Mouse (Mus musculus) midbrain, embryonic 10.5 days (tissue): Measurements from ENCODE around the gene Eif4g1. TPM values are rescaled to one million over a fixed set of nuclear protein-coding genes. Genes with fewer than 3 reads are reported as not detected.

ENCODE experiments used
- DNase-seq: peaks from one replicate; pipeline ENCODE4 v3.0.0-alpha.2; 2017; ENCODE audit warnings: low spot score
- H3K27ac ChIP-seq: fragments of 300-500 bp; sonication (generic); replicated peaks from 2 replicates; pipeline ENCODE4 v1.5.1; 2016; ENCODE audit warnings: mild to moderate bottlenecking
- H3K27me3 ChIP-seq: fragments of 300-500 bp; sonication (generic); 2 replicates; pipeline ENCODE4 v1.6.1; 2016; ENCODE audit warnings: low read depth, mild to moderate bottlenecking; ENCODE audit not compliant: poor library complexity, severe bottlenecking
- H3K36me3 ChIP-seq: fragments of 300-500 bp; sonication (generic); 2 replicates; pipeline ENCODE4 v1.6.1; 2016; ENCODE audit warnings: mild to moderate bottlenecking, moderate library complexity
- H3K4me1 ChIP-seq: fragments of 300-500 bp; sonication (generic); 2 replicates; pipeline ENCODE4 v1.6.1; 2016
- H3K4me3 ChIP-seq: fragments of 300-500 bp; sonication (generic); 2 replicates; pipeline ENCODE4 v1.5.1; 2016; ENCODE audit warnings: mild to moderate bottlenecking, moderate library complexity
- H3K9me3 ChIP-seq: fragments of 300-500 bp; sonication (generic); replicated peaks from 2 replicates; pipeline ENCODE4 v1.6.1; 2016; ENCODE audit warnings: mild to moderate bottlenecking
- WGBS: fragments of 180-500 bp; shearing (Covaris S2); methylation state at CpG from one replicate; pipeline ENCODE4 v1.1.7; 2016; 5-methylcytosine and 5-hydroxymethylcytosine counted together
- polyA plus RNA-seq: library from polyadenylated mRNA; unstranded; fragments of >200 nt; fragmentation: Nextera tagmentation; extraction: Ambion mirVana; gene quantifications from 2 replicates; pipeline ENCODE4 v1.2.1, GENCODE M21; 2016

Gene Eif4g1
- polyA plus RNA-seq, 1 experiment from 2014 or later: 221 TPM

DNA sequence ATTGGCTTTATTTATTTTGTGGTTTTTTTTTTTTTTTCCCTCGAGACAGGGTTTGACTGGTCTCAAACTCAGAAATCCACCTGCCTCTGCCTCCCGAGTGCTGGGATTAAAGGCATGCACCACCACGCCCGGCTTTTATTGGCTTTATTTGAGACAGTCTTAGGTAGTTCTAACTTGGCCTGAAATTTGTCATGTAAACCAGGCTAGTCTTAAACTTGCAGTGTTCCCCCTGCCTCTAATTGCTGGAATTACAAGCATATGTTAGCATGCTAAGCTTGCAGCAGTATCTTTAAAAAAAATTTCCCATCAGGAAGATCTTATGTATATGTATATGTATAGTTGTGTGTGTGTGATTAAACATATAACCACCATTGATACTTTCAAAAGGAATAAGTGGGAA lies 8.6 kb downstream of the Eif4g1 start:
- no peaks in the 10 kb centered on the region for H3K27me3 ChIP-seq
- no peak overlapping the region for H3K4me3 ChIP-seq
- 93% methylated on average over 4 of the region's 4 CpGs for WGBS
- H3K4me1 ChIP-seq: peaks cover 27% of the 10 kb centered on the region
- peaks cover 79% of the 10 kb centered on the region for H3K36me3 ChIP-seq
- H3K27ac ChIP-seq: no peak overlapping the region
- no peak for DNase-seq
- no peaks in the 10 kb centered on the region for H3K9me3 ChIP-seq

DNA sequence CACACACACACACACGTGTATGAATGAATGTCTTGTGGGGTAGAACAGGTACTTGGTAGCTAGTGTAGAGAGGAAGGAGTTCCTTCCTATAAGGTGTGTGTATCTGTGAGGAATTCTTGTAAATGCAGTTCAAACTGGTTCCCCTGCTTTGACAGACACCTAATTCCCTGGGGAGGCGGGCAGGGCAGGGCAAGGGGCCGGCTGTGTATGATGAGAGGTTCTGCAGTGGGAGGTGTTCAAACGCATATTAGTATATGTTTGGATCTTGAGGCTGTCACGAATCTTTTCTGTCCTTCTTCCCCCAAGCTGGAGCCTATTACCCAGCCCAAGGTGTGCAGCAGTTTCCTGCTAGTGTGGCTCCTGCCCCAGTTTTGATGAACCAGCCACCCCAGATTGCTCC lies 9.3 kb downstream of the Eif4g1 start:
- Histone ChIP-seq H3K27ac (no peak overlapping the region), H3K4me1 (peaks cover 21% of the 10 kb centered on the region), H3K4me3 (no peak overlapping the region), H3K9me3 (no peaks in the 10 kb centered on the region), H3K36me3 (peaks cover 86% of the 10 kb centered on the region), H3K27me3 (no peaks in the 10 kb centered on the region)
- no peak for DNase-seq
- WGBS: 91% methylated on average over 5 of the region's 5 CpGs

DNA sequence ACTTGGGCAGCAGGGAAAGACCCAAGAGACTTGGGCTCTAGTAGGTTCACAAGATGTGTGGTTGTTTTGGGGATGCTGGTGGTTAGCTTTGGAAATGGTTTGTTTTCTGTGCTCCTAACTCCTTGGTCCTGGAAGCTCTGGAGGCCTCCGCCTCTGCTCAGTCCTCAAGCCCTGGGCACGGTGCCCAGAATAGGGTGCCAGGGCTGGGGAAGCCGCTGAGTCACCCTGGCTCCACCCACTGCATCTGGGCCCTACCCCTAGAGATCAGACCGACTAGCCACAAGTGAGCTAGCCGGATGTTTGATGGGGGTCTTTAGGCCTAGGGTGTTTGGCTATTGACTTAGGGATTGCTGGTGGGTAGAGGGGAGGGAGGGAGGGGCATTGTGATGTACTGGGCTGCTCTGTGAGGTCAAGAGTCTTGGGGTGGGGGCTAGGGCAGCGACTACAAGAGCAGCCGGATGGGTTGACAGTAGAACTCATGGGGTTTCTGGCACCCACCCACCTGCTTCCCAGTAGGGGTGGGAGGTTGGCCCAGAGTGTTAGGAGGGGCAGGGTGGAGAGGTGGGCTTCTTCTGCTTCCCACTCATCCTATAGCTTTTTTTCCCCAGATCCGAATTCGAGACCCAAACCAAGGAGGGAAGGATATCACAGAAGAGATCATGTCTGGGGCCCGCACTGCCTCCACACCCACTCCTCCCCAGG lies 10.0 kb downstream of the Eif4g1 start:
- no peaks in the 10 kb centered on the region for H3K27me3 ChIP-seq
- H3K9me3 ChIP-seq: no peaks in the 10 kb centered on the region
- H3K4me3 ChIP-seq: no peak overlapping the region
- H3K36me3 ChIP-seq: peaks cover 93% of the 10 kb centered on the region
- WGBS: 91% methylated on average over 10 of the region's 10 CpGs
- peaks cover 21% of the 10 kb centered on the region for H3K4me1 ChIP-seq
- no peak overlapping the region for H3K27ac ChIP-seq
- DNase-seq: no peak

DNA sequence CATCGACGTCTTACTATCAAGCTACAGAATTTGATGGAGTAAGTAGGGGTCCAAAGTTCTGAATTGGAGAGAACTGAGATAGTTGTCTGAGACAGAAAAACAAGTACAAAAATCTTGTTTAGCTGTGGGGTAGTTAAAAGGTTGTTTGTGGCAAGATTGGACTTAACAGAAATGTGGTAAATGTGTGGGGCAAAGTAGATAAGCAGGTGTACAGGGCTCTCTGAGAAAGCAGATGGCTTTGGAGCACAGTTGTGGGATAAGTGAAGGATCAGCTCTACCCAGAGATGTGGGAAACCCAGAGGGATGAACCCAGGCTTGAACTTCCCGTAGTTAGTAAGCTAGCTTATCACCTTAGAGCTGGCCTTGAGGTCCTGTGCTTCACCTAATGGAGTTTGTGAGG lies 22.7 kb downstream of the Eif4g1 start:
- H3K27me3 ChIP-seq: peaks cover 16% of the 10 kb centered on the region
- H3K27ac ChIP-seq: no peak overlapping the region
- WGBS: 93% methylated on average over 3 of the region's 3 CpGs
- H3K4me3 ChIP-seq: no peak overlapping the region
- H3K36me3 ChIP-seq: peaks cover 69% of the 10 kb centered on the region
- no peaks in the 10 kb centered on the region for H3K9me3 ChIP-seq
- DNase-seq: no peak
- peaks cover 36% of the 10 kb centered on the region for H3K4me1 ChIP-seq

DNA sequence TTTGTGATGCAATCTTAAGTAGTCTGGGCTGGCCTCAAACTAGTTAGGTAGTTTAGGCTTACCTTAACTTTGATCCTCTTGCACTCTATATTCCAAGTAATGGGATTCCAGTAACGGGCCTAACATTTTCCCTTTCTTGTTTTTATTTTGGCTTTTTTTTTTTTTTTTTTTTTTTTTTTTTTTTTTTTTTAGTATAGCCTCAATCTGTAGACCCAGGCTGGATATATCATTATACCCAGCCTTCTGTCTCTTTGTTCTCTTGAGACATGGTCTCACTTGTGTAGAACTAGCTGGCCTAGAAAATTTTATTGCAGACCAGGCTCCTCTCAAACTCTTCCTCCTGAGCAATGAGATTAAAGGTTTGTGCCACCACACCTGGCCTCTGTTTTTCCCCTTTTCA lies 23.5 kb downstream of the Eif4g1 start:
- Histone ChIP-seq H3K4me3 (no peak overlapping the region), H3K36me3 (peaks cover 61% of the 10 kb centered on the region), H3K27ac (no peak overlapping the region), H3K27me3 (peaks cover 23% of the 10 kb centered on the region), H3K4me1 (peaks cover 44% of the 10 kb centered on the region), H3K9me3 (no peaks in the 10 kb centered on the region)
- DNase-seq: no peak
- WGBS: 89% methylated on average over 1 of the region's 1 CpGs

DNA sequence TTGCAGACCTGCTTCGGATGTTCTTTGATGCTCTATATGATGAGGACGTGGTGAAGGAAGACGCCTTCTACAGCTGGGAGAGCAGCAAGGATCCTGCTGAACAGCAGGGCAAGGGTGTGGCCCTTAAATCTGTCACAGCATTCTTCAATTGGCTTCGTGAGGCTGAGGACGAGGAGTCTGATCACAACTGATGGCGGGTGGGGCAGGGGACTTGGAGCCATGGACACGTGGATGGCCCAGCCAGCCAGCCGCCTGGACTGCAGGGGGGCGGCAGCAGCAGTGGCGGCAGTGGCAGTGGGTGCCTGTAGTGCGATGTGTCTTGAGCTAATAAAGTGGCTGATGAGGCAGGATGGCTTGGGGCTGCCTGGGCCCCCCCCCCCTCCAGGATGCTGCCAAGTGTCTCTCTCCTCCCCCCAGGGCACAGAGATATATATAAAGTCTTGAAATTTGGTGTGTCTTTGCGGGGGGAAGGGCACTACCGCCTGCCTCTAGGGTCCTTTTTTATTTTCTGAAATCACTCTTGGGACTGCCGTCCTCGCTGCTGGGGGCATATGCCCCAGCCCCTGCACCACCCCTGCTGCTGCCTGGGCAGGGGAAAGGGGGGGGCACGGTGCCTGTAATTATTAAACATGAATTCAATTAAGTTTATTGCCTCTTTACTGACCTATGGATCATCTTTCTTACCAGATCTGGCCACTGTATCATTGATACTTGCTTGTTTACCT lies 24.3 kb downstream of the Eif4g1 start:
- Histone ChIP-seq H3K4me3 (peak overlapping the region; percentile 73), H3K9me3 (no peaks in the 10 kb centered on the region), H3K27ac (peak overlapping the region; percentile 23; the same call in 1 of the 2 replicates), H3K4me1 (peaks cover 48% of the 10 kb centered on the region), H3K27me3 (peaks cover 23% of the 10 kb centered on the region), H3K36me3 (peaks cover 53% of the 10 kb centered on the region)
- peak; percentile 27 for DNase-seq
- 44% methylated on average over 16 of the region's 16 CpGs for WGBS

DNA sequence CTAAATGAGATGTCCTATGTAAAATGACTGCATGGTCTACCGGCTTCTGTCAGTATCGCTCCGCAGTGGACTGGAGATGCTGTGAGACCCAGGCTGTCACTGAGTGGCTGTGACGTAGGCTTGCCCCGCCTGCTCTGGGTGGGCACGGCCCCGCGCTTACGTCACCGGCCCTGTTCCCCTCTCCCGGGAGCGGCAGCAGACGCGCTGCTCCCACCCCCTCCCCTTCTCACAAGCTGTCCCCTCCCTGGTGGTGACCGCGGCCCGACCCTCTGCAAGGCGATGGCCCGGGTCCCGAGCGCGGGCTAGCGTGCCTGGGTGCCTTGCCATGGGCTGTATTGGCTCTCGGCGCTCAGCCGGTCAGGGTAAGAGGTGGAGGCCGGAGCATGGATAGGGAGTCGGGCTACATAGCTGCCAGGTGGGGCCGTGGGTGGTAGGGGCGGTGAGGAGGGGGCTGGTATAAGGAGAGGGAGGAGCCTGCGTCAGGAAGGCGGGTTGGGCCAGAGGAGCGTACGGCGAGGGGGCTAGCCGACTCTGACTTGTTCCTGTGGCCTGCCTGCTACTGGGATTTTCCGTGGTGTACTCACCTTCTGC lies 25.1 kb downstream of the Eif4g1 start, which contains the start of gene Fam131a:
TSS of gene Fam131a (plus strand) at position 131 of the 591 bp plus-strand sequence.
- peak within 1 kb of the TSS; percentile 90 for H3K27ac ChIP-seq
- peaks cover 48% of the 10 kb centered on the region for H3K4me1 ChIP-seq
- H3K36me3 ChIP-seq: peaks cover 45% of the 10 kb centered on the region
- H3K27me3 ChIP-seq: peaks cover 23% of the 10 kb centered on the region
- H3K9me3 ChIP-seq: no peaks in the 10 kb centered on the region
- H3K4me3 ChIP-seq: peak within 1 kb of the TSS; percentile 73
- DNase-seq: peak; percentile 96
- WGBS: 0% methylated on average over 37 of the region's 37 CpGs

DNA sequence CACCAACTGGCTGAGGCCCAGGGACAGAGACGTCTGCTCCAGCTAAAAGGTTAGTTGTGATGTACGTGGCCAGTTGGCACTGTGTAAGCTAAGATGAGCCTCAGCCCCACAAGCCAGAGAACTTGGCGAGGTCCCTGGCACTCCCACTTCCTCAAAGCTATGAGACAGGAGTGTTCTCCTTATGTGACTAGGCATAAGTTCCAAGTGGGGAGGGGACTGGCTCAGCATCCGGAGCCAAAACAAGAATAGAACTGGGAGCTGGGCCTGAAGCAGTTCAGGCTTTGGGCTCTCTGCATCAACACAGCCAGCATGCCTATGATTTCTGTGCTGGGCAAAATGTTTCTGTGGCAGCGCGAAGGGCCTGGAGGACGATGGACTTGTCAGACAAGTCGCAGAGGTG lies 26.7 kb downstream of the Eif4g1 start:
- WGBS: 78% methylated on average over 8 of the region's 8 CpGs
- Histone ChIP-seq H3K27ac (peak overlapping the region; percentile 86; the same call in 1 of the 2 replicates), H3K27me3 (peaks cover 23% of the 10 kb centered on the region), H3K9me3 (no peaks in the 10 kb centered on the region), H3K4me3 (0 out of 2 replicates have a peak overlapping the region, but pooled peaks have one; percentile 14), H3K36me3 (peaks cover 36% of the 10 kb centered on the region), H3K4me1 (peaks cover 49% of the 10 kb centered on the region)
- no peak for DNase-seq

DNA sequence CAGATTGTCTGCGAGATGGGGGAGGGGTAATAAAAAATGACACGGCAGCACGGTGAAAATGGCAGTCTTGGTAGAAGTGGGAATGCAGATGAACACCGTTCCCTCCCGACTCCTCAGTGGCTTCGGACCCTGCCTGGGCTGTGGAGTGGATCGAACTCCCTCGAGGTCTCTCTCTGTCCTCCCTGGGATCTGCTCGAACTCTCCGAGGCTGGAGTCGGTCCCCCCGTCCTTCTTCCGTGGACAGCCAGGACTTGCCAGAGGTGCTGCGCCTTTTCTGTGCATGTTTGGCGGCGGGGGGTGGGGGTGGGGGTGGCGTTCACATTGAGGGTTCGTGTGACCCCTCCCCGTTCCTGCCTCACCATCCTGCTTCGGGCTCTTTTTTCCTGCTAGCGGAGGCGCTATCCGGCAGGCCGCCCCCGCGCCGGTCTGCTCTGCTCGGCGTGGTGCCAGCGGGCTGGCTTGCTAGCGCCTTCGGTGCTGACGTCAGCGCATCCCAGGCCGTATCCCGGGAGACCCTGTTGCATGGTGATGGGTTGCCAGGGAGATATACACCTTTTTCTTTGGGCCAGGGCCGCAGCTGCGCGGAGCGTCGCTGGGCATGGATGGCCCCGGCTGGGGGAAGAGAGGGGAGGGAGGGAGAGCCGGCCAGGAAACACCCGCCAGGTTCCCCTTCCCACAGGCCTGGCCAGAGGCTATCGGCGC lies 27.7 kb downstream of the Eif4g1 start:
- peaks cover 55% of the 10 kb centered on the region for H3K4me1 ChIP-seq
- 2% methylated on average over 46 of the region's 46 CpGs for WGBS
- H3K9me3 ChIP-seq: no peaks in the 10 kb centered on the region
- H3K27me3 ChIP-seq: peaks cover 23% of the 10 kb centered on the region
- peak overlapping the region; percentile 58 for H3K4me3 ChIP-seq
- H3K27ac ChIP-seq: peak overlapping the region; percentile 86
- H3K36me3 ChIP-seq: peaks cover 31% of the 10 kb centered on the region
- peak; percentile 89 for DNase-seq

DNA sequence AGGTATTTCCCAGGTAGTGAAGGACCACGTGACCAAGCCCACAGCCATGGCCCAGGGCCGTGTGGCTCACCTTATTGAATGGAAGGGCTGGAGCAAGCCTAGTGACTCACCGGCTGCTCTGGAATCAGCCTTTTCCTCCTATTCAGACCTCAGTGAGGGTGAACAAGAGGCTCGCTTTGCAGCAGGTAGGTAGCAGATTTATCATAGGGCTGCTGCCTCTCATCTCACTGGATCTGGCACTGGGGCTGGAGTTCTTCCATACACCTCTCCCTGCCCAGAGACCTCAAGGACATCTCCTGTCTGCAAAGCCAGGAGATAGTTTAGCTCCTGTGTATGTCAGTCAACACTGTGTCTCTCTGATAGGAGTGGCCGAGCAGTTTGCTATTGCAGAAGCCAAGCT lies 31.2 kb downstream of the Eif4g1 start:
- no peak for DNase-seq
- Histone ChIP-seq H3K4me1 (peaks cover 55% of the 10 kb centered on the region), H3K27me3 (peaks cover 19% of the 10 kb centered on the region), H3K4me3 (no peak overlapping the region), H3K9me3 (no peaks in the 10 kb centered on the region), H3K27ac (no peak overlapping the region), H3K36me3 (peaks cover 19% of the 10 kb centered on the region)
- 78% methylated on average over 5 of the region's 5 CpGs for WGBS

DNA sequence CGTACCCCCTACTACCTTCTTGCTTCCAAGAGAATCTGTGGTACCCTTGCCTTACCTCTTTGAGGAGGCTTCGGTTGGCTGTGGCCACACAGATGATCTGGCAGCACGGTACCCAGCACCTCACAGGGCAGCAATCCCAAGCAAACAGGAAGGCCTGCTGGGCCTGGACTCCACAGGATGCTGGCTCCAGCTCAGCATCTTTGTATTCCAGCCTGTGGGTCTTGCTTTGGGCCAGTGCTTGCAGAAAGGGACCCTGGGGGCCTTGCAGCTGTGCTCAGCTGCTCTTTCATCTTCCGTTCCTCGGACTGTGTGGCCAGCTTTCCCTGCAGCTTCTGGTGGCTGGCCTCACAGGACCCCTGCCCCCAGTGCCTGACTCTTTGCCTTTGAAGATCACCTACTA lies 31.9 kb downstream of the Eif4g1 start:
- H3K27me3 ChIP-seq: peaks cover 11% of the 10 kb centered on the region
- 32% methylated on average over 5 of the region's 5 CpGs for WGBS

DNA sequence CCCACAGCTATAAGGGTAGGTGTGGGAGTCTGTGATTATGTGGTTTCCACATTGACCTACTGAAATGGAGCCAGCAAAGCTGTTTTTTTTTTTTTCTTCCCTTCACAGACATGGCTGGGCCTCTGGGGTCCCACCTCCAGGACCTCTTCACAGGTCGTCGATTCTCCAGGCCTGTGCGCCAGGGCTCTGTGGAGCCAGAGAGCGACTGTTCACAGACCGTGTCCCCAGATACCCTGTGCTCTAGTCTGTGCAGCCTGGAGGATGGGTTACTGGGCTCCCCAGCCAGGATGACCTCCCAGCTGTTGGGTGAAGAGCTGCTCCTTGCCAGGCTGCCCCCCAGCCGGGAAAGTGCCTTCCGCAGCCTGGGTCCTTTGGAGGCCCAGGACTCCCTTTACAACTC lies 33.2 kb downstream of the Eif4g1 start:
- H3K4me3 ChIP-seq: 0 out of 2 replicates have a peak overlapping the region, but pooled peaks have one; percentile 28
- H3K4me1 ChIP-seq: peaks cover 36% of the 10 kb centered on the region
- WGBS: 45% methylated on average over 7 of the region's 7 CpGs
- H3K36me3 ChIP-seq: peaks cover 39% of the 10 kb centered on the region
- H3K9me3 ChIP-seq: no peaks in the 10 kb centered on the region
- peak overlapping the region; percentile 84 for H3K27ac ChIP-seq
- H3K27me3 ChIP-seq: peaks cover 2% of the 10 kb centered on the region; the same call in 1 of the 2 replicates
- no peak for DNase-seq

More for the DNA sequence above, 31.9 kb downstream of the Eif4g1 start:
- Histone ChIP-seq H3K36me3 (peaks cover 26% of the 10 kb centered on the region), H3K4me3 (no peak overlapping the region), H3K27ac (peak overlapping the region; percentile 42; the same call in 1 of the 2 replicates), H3K9me3 (no peaks in the 10 kb centered on the region), H3K4me1 (peaks cover 49% of the 10 kb centered on the region)
- no peak for DNase-seq
